Mouse (Mus musculus): ENCODE measurements around the gene Tspan31.

GRCm38 (mm10) chr10:127090560-127091411, 20.7 kb upstream of the Tspan31 start:
- TF ChIP-seq EP300 (IDR thresholded peaks at IDR 0.05; ENCODE audit: low read depth) (no peak), CTCF (IDR thresholded peaks at IDR 0.05; ENCODE audit: low read depth) (no peak)

All from liver, postnatal 0 days (tissue).